Mouse (Mus musculus) heart, adult 9 months (tissue): ENCODE data around the gene Pitpna.
A peak's percentile ranks its signal among the peaks of the same experiment; 100 is the strongest.

Source experiments
- DNase-seq, 2 experiments: peaks; one replicate each; pipeline ENCODE4 v3.0.0; 2022; ENCODE audit warnings: low spot score in 2 of 2

Pitpna gene

GRCm38 (mm10) chr11:75563851-75564548 is 23.9 kb upstream of the Pitpna start:
- DNase-seq, result peak; percentile 58 to 68

- DNase-seq, result peak; percentile 82 to 86
Measured at GRCm38 (mm10) chr11:75565849-75566248, 22.0 kb upstream of the Pitpna start.

GRCm38 (mm10) chr11:75566276-75567196 is 21.4 kb upstream of the Pitpna start:
- peak in 1 of 2 experiments; percentile 26 for DNase-seq

DNA sequence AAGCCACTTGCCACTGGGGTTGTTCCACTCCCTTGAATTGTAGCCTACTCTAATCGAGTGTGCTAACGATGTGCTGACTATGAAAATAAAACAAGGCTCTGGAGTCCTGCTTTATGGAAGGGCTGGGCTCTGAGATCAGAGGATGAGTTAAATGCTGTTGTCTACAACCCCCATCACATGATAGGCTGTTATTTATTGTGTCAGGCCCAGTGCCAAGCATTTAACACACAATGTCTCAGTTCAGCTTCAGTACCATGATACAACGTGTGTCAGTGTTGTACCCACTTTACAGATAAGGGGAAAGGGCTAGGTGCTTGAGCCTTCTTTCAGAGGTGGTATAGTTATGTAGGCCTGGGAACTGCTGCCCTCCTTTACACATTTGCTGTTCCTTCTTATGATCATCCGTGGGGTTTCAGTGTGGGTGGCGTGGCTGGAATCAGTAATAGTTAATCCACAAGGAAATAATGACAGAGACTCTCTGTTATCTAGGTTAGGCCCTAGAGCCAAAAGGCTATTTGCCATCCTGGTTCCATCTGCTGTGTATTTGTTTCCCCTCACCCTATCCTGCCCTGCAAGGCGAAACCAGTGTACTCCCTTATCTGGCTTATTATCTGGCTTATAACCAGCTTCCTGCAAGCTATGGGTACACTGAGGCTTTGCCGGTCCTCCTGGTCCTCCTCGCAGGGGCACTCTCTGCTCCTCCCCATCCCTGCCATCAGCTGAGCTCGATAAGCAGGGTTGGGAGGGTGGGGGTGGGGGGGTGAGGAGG is 20.4 kb upstream of the Pitpna start:
- DNase-seq, result no peak

DNA sequence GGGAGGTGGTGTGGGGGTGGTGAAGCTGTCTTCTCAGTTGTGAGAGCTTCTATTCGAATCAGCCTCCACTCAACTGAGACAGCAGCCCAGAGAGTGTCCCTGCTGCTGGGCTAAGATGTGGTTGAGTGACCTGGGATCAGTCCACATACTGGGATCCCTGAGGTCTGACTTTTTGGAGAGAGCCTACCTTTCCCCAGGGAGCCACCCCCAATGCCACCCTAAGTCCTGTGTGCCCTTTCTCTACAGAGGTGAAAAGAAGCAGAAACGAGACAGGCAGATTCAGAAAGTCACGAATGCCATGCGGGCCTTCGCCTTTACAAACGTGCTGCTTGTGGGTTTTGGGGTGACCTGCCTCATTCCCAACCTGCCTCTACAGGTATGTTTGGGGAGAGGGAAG is 19.8 kb upstream of the Pitpna start:
- DNase-seq, result no peak

DNA sequence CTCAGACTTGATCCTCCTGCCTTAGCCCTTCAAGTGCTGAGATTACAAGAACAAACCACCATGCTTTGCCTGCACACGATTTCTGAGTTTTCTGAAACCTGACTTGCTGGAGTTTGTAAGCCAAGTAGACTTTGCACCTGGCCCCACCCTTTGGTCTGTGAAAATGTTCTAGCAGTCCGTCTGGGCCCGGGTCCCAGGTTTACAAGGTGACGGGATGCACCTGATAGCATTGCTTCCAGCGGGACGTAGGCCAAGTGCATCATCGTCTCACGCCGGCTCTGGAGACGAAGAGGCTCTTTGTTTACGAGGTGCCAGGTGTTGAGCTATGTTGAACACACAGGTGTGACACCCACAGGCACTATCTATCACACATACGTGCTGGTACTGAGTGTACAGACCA is 18.9 kb upstream of the Pitpna start:
- DNase-seq, result no peak

DNA sequence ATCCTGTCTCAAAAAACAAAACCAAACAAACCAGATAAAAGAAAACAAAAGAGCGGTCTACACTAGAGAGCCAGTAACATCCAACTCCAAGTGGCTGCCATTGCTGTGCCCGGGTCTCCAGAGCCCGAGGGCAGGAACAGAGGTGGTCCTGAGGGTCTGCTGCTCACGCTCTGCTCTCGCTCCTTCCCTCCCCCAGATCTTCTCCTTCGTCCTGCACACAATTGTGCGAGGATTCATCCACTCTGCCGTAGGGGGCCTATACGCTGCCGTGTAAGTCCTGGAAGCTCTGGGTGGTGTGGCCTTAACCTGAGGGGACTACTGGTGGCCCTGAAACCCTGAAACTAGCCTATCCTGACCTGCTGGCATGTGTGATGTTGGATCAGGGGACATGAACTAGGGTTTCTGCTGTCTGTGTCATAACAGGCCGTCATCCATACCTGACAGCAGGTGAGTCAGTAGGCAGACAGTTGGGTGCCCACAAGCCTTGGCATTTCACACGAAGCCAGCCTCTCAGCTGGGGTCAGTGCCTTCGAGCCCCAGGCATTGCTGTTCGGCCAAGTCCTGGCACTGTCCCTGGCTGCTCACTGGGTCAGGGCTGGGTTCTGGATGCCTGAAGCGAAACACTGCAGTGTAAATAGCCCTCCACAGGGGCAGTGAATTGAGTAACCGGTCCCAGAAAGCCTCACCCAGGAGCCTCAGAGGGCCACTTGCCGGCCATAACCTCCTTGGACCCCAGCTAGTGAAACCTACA is 17.3 kb upstream of the Pitpna start:
- no peak for DNase-seq

GRCm38 (mm10) chr11:75571126-75571990 is 16.5 kb upstream of the Pitpna start:
- DNase-seq, result peak; percentile 50 to 69

DNA sequence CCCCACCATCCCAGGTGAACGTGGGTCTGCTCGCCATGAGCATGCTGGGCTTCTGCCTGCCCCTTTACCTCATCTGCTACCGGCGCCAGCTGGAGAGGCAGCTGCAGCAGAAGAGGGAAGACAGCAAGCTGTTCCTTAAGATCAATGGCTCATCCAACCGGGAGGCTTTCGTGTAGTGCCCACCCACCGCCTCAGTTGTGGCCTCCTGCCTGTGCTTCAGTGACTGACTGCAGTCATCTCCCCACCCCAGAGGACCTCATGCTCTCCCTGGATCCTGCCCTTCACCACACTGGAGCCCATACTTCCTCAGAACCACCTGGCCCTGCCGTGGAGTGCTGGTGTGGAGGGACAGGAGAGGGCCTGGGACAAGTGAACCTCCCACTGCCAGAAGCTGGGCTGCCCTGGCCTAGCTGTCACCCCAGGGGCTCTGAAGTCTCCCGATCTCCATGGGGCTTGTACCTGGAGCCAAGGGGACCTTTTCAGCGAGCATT is 15.6 kb upstream of the Pitpna start:
- peak in 1 of 2 experiments; percentile 34 for DNase-seq

DNA sequence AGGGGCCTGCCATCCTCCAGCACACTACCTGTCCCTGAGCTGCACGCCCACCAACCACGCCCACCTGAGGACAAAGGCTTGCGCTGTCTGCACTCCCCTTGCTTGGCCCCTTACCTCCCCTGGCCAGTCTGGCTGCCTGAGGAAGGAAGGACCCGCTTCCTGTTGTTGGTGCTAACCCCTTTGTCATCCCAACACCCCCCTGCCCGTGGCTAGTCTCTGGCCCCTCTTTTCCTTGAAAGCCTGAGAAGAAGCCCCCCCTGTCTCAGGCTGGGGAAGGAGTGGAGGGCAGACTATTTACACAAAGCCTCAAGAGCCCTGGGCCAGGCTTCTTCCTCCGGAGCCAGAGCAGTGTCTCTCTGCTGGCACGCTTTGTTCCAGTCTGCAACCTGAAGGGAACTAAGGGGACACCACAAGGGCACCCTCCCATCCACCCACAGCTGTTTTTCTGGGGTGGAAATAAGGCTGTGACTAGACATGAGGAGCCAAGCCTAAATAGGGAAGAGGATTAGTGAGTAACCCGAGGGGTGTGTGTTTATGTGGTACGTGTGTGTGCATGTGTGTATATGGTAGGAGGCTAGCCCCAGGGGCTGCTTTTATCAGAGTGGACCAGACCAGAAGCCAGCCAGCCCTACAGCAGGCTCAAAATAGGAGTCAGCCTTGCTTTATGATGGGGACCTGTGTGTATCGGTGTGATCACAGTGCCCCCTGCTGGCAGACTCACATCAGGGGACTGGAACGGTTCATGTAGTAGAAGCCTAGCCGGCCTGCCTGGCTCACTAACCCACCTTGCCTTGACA is 14.8 kb upstream of the Pitpna start:
- DNase-seq, result peak; percentile 89 to 94

GRCm38 (mm10) chr11:75574378-75575123 is 13.3 kb upstream of the Pitpna start:
- no peak for DNase-seq

DNA sequence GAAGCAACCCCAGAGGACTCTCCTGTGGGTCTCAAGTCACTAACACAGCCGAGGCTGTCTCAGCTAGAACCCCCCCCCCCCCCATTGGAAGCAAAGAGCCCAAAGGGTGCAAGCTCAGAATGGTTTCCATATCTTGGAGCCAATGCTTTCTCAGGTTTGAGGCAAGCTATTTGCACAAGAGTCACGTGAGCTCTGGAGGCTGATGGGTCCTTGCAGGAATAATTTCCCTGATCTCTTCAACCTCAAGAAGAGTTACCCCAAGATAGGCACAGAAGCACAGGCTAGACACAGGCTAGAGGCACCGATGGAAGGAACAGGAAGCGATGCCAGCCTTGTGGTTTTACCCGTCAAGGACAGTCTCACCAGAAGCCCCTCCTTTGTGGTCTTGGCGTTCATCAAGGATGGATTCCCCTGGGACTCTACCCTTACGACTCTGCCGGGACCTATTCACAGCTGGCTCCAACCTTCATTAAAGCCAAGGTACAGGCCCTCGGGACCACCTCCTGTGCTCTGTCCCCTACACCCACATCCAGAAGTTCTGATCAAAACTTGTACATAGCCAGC is 12.3 kb upstream of the Pitpna start:
- no peak for DNase-seq

DNA sequence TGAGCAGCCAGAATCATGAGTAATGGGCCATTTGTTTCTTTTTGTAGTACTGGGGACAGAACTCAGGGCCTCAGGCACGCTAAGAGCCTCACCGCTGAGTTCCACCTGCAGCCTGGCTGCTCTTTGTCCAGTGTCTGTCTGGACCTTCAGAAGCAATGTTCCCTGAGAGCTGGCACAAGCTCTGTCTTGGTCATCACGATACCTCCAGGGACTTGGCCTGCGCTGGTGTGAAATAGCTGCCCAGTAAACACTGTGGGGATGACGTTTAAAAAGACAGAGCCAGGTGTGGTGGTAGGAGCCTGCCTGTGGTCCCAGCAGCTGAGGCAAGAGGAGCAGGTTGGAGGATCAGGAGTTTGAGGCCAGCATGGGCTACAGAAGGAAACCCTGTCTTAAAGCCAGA is 9.3 kb upstream of the Pitpna start:
- DNase-seq, result no peak

DNA sequence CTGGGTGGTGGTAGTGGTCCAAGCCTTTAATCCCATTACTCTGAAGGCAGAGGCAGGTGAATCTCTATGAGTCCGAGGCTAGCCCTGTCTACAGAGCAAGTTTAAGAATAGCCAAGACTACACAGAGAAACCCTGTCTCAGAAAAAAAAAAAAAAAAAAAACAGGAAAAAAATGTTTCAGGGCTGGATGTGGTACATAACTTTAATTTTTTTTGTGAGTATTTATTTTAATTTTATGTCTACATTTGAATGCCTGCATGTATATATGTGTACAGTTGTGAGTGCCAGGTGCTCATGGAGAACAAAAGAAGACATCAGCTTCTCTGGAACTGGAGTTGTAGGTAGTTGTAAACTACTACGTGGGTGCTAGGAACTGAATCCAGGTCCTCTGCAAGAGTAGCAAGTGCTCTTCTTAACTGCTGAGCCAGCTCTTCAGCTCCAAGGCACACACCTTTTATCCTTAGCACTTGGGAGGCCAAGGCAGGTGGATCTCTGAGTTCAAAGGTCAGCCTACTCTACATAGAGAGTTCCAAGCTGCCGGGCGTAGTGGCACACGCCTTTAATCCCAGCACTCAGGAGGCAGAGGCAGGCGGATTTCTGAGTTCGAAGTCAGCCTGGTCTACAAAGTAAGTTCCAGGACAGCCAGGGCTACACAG is 6.3 kb upstream of the Pitpna start:
- no peak for DNase-seq

- no peak for DNase-seq
Measured at GRCm38 (mm10) chr11:75583521-75583920, 4.4 kb upstream of the Pitpna start.

DNA sequence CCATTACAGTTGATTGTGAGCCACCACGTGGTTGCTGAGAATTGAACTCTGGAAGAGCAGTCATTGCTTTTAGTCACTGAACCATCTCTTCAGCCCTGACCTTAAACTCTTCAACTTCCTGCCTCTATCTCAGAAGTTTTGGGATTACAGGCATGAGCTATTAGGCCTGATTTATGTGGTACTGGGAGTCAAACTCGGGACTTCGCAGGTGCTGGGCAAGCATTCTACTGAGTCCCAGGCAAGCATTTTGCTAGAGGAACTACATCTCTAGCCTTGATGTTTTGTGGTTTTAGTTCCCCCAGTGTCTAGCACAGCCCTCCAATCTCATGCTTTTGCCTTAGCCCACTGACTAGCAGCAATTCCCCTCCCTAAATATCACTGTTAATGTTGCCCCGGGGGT is 2.8 kb upstream of the Pitpna start:
- no peak for DNase-seq

GRCm38 (mm10) chr11:75585978-75586377 is 1.9 kb upstream of the Pitpna start:
- DNase-seq, result no peak

GRCm38 (mm10) chr11:75586963-75587362 is 934 bp upstream of the Pitpna start:
- no peak for DNase-seq
